Mouse (Mus musculus): ENCODE results near the gene Olfr1276. TPM values are rescaled to one million over a fixed set of nuclear protein-coding genes. Genes with fewer than 3 reads are reported as not detected.

Gene Olfr1276
- polyA plus RNA-seq, 1 experiment = not detected

- H3K79me2 ChIP-seq (ENCODE audit: control insufficient read depth, insufficient read depth) = no peaks in the 10 kb centered on the region
- no peak for TF ChIP-seq USF1 (IDR thresholded peaks at IDR 0.05; ENCODE audit: low read depth)
- TF ChIP-seq MYOD1 (IDR thresholded peaks at IDR 0.05; ENCODE audit: control insufficient read depth, insufficient read length, low read depth) = no peak
- TF ChIP-seq MAX (IDR thresholded peaks at IDR 0.05) = no peak
- no peak for TF ChIP-seq CEBPB (IDR thresholded peaks at IDR 0.05; ENCODE audit: low read depth)
- TF ChIP-seq FOSL1 (IDR thresholded peaks at IDR 0.05; ENCODE audit: insufficient read depth, low read length, poor library complexity, severe bottlenecking) = no peak
- no peak for TF ChIP-seq MYOG (IDR thresholded peaks at IDR 0.05; ENCODE audit: control insufficient read depth, extremely low read depth, insufficient read length)
- no peak for TF ChIP-seq CTCF (IDR thresholded peaks at IDR 0.05; ENCODE audit: control insufficient read depth, insufficient read depth, insufficient read length)
- no peak within 1 kb of the TSS for H3K4me3 ChIP-seq (ENCODE audit: insufficient read depth, poor library complexity, severe bottlenecking)
- H3K79me3 ChIP-seq (ENCODE audit: low read depth) = no peaks in the 10 kb centered on the region
- H3K27me3 ChIP-seq (ENCODE audit: control insufficient read depth, insufficient read depth, insufficient read length) = no peaks in the 10 kb centered on the region
- no peaks in the 10 kb centered on the region for H3K36me3 ChIP-seq (ENCODE audit: control insufficient read depth, insufficient read depth)
- H3ac ChIP-seq (ENCODE audit: control insufficient read depth, insufficient read length, low read depth) = no peak within 1 kb of the TSS
Observed at GRCm38 (mm10) chr2:111300374-111300773, 46.1 kb downstream of the Olfr1276 start, which contains the start of gene Olfr1279. Gene Olfr1279, plus strand, starts transcription at chr2:111300635.

Other genes with a start within 250 kb of the Olfr1276 start
- not detected for gene Gm13941, start 148.5 kb upstream of the Olfr1276 start, polyA plus RNA-seq (2012; fragmentation: generic; extraction: Trizol)
- gene Gm15130, start 101.6 kb upstream of the Olfr1276 start, polyA plus RNA-seq (2012; fragmentation: generic; extraction: Trizol) = not detected
- gene 4930430A15Rik, start 24.9 kb upstream of the Olfr1276 start, polyA plus RNA-seq (2012; fragmentation: generic; extraction: Trizol) = not detected
- not detected for gene Olfr1275, start 19.2 kb upstream of the Olfr1276 start, polyA plus RNA-seq (2012; fragmentation: generic; extraction: Trizol)
- gene Olfr1277, start 19.6 kb downstream of the Olfr1276 start, polyA plus RNA-seq (2012; fragmentation: generic; extraction: Trizol) = not detected
- not detected for gene Olfr1278, start 35.6 kb downstream of the Olfr1276 start, polyA plus RNA-seq (2012; fragmentation: generic; extraction: Trizol)
- gene Olfr1279, start 46.1 kb downstream of the Olfr1276 start, polyA plus RNA-seq (2012; fragmentation: generic; extraction: Trizol) = not detected
- gene Olfr1280, start 59.5 kb downstream of the Olfr1276 start, polyA plus RNA-seq (2012; fragmentation: generic; extraction: Trizol) = not detected
- not detected for gene Olfr1281, start 72.0 kb downstream of the Olfr1276 start, polyA plus RNA-seq (2012; fragmentation: generic; extraction: Trizol)
- not detected for gene Olfr1282, start 81.6 kb downstream of the Olfr1276 start, polyA plus RNA-seq (2012; fragmentation: generic; extraction: Trizol)
- not detected for gene Olfr1283, start 112.3 kb downstream of the Olfr1276 start, polyA plus RNA-seq (2012; fragmentation: generic; extraction: Trizol)
- gene Olfr1284, start 121.0 kb downstream of the Olfr1276 start, polyA plus RNA-seq (2012; fragmentation: generic; extraction: Trizol) = not detected
- not detected for gene Olfr1286, start 168.6 kb downstream of the Olfr1276 start, polyA plus RNA-seq (2012; fragmentation: generic; extraction: Trizol)
- gene Olfr1287, start 194.6 kb downstream of the Olfr1276 start, polyA plus RNA-seq (2012; fragmentation: generic; extraction: Trizol) = not detected
- not detected for gene Olfr1288, start 219.6 kb downstream of the Olfr1276 start, polyA plus RNA-seq (2012; fragmentation: generic; extraction: Trizol)
- gene Olfr1289, start 226.3 kb downstream of the Olfr1276 start, polyA plus RNA-seq (2012; fragmentation: generic; extraction: Trizol) = not detected
- not detected for gene Olfr1290, start 239.3 kb downstream of the Olfr1276 start, polyA plus RNA-seq (2012; fragmentation: generic; extraction: Trizol)
- not detected for gene Olfr1291-ps1, start 242.7 kb downstream of the Olfr1276 start, polyA plus RNA-seq (2012; fragmentation: generic; extraction: Trizol)